Mouse (Mus musculus) kidney, postnatal 25 days (tissue): ENCODE results near the gene Rasgrp3.
A peak's percentile ranks its signal among the peaks of the same experiment; 100 is the strongest.

Experiments
- DNase-seq, 2 experiments: peaks; one replicate each; pipeline ENCODE4 v3.0.0; 2021; ENCODE audit warnings: mixed read lengths in 2 of 2

Rasgrp3 gene

GRCm38 (mm10) chr17:75505053-75505452 lies 69.4 kb downstream of the Rasgrp3 start:
- no peak for DNase-seq

- peak; percentile 56 to 59 for DNase-seq
Measured at GRCm38 (mm10) chr17:75506097-75506675, 70.5 kb downstream of the Rasgrp3 start.

GRCm38 (mm10) chr17:75506708-75507641 lies 71.3 kb downstream of the Rasgrp3 start:
- DNase-seq = no peak

GRCm38 (mm10) chr17:75509257-75509656 lies 73.6 kb downstream of the Rasgrp3 start:
- no peak for DNase-seq

GRCm38 (mm10) chr17:75516591-75516990 lies 80.9 kb downstream of the Rasgrp3 start:
- no peak for DNase-seq

GRCm38 (mm10) chr17:75518181-75518901 lies 82.6 kb downstream of the Rasgrp3 start:
- DNase-seq = no peak

GRCm38 (mm10) chr17:75519239-75519900 lies 83.7 kb downstream of the Rasgrp3 start:
- no peak for DNase-seq

- no peak for DNase-seq
Measured at GRCm38 (mm10) chr17:75521236-75521842, 85.6 kb downstream of the Rasgrp3 start.

GRCm38 (mm10) chr17:75522347-75523065 lies 86.8 kb downstream of the Rasgrp3 start:
- DNase-seq = no peak

- peak; percentile 62 to 77 for DNase-seq
Measured at GRCm38 (mm10) chr17:75523812-75524211, 88.1 kb downstream of the Rasgrp3 start.

GRCm38 (mm10) chr17:75526411-75526810 lies 90.7 kb downstream of the Rasgrp3 start:
- DNase-seq = no peak

- DNase-seq = no peak
Measured at GRCm38 (mm10) chr17:75529222-75529935, 93.7 kb downstream of the Rasgrp3 start.

- no peak for DNase-seq
Measured at GRCm38 (mm10) chr17:75532469-75532986, 96.8 kb downstream of the Rasgrp3 start.

GRCm38 (mm10) chr17:75534314-75535020 lies 98.8 kb downstream of the Rasgrp3 start:
- no peak for DNase-seq

- DNase-seq = no peak
Measured at GRCm38 (mm10) chr17:75535612-75536011, 99.9 kb downstream of the Rasgrp3 start.

- DNase-seq = peak in 1 of 2 experiments; percentile 49
Measured at GRCm38 (mm10) chr17:75536396-75537049, 100.8 kb downstream of the Rasgrp3 start.

GRCm38 (mm10) chr17:75537050-75537445 lies 101.4 kb downstream of the Rasgrp3 start:
- no peak for DNase-seq

GRCm38 (mm10) chr17:75538431-75538830 lies 102.7 kb downstream of the Rasgrp3 start:
- DNase-seq = no peak

GRCm38 (mm10) chr17:75539130-75539529 lies 103.4 kb downstream of the Rasgrp3 start:
- DNase-seq = no peak
